Comparison of ENCODE assay signal across 23 mouse cellular contexts in genomic region chr6:82707241-82707640, GRCm38 (mm10). TPM values are rescaled to one million over a fixed set of nuclear protein-coding genes. Genes with fewer than 3 reads are reported as not detected.
DNase-seq lines count a peak whose midpoint lies in the region; ATAC-seq and TF ChIP-seq lines count a peak whose summit lies in the region.
"Had no signal": no experiment of that assay in that cellular context is flagged by ENCODE, and none has a peak within 500 bp of the region (broad histone marks: within the 10 kb centered on the region; RNA-seq: fewer than 3 reads in every experiment).

No protein-coding gene starts in this region.

- no peaks in the 10 kb centered on the region for H3K4me1 ChIP-seq in hindbrain, postnatal 0 days (ENCODE audit: insufficient read depth, low read length)
- 0 out of 2 replicates have a peak, but pooled peaks cover 2% of the 10 kb centered on the region for H3K4me1 ChIP-seq in hindbrain, embryonic 13.5 days (replicated peaks)
- peaks cover 3% of the 10 kb centered on the region for H3K4me1 ChIP-seq in midbrain, embryonic 10.5 days
- H3K4me1 ChIP-seq in midbrain, postnatal 0 days (ENCODE audit: insufficient read depth, low read length) = no peaks in the 10 kb centered on the region
- H3K4me1 ChIP-seq: embryonic facial prominence, embryonic 10.5 days; embryonic facial prominence, embryonic 12.5 days; forebrain, embryonic 13.5 days; forebrain, embryonic 15.5 days had no signal

- 77% methylated on average over 10 of the region's 10 CpGs for WGBS in hindbrain, postnatal 0 days
- 91% methylated on average over 10 of the region's 10 CpGs for WGBS in hindbrain, embryonic 13.5 days
- 92% methylated on average over 10 of the region's 10 CpGs for WGBS in midbrain, embryonic 10.5 days
- 89% methylated on average over 10 of the region's 10 CpGs for WGBS in midbrain, postnatal 0 days

- no peaks in the 10 kb centered on the region for H3K27me3 ChIP-seq in hindbrain, postnatal 0 days (ENCODE audit: insufficient read depth, low read length)
- H3K27me3 ChIP-seq in hindbrain, embryonic 13.5 days = no peaks in the 10 kb centered on the region
- H3K27me3 ChIP-seq in midbrain, embryonic 10.5 days (ENCODE audit: low read depth, poor library complexity, severe bottlenecking) = 0 out of 2 replicates have a peak, but pooled peaks cover 6% of the 10 kb centered on the region
- H3K27me3 ChIP-seq in midbrain, postnatal 0 days (ENCODE audit: insufficient read depth, low read length) = no peaks in the 10 kb centered on the region
- H3K27me3 ChIP-seq: CH12.LX; embryonic facial prominence, embryonic 12.5 days; forebrain, embryonic 13.5 days; forebrain, embryonic 15.5 days; Patski had no signal

- no peak overlapping the region for H3K4me3 ChIP-seq in hindbrain, postnatal 0 days (ENCODE audit: low read length)
- no peak overlapping the region for H3K4me3 ChIP-seq in hindbrain, embryonic 13.5 days
- H3K4me3 ChIP-seq in midbrain, embryonic 10.5 days = no peak overlapping the region
- H3K4me3 ChIP-seq in midbrain, postnatal 0 days (ENCODE audit: low read depth, low read length) = no peak overlapping the region
- H3K4me3 ChIP-seq: embryonic facial prominence, embryonic 10.5 days; embryonic facial prominence, embryonic 12.5 days; forebrain, embryonic 13.5 days; forebrain, embryonic 15.5 days had no signal

- H3K27ac ChIP-seq in hindbrain, postnatal 0 days = no peak overlapping the region
- H3K27ac ChIP-seq in hindbrain, embryonic 13.5 days = no peak overlapping the region
- H3K27ac ChIP-seq in midbrain, embryonic 10.5 days (replicated peaks) = 0 out of 2 replicates have a peak overlapping the region, but pooled peaks have one; percentile 30
- H3K27ac ChIP-seq in midbrain, postnatal 0 days (ENCODE audit: low read depth, low read length) = no peak overlapping the region
- H3K27ac ChIP-seq: embryonic facial prominence, embryonic 10.5 days; embryonic facial prominence, embryonic 12.5 days; forebrain, embryonic 13.5 days; forebrain, embryonic 15.5 days had no signal

- TF ChIP-seq CTCF in hindbrain, postnatal 0 days (IDR thresholded peaks at IDR 0.05; ENCODE audit: low read depth) = no peak
- no peak for TF ChIP-seq CTCF in midbrain, postnatal 0 days (IDR thresholded peaks at IDR 0.05)

- H3K9me3 ChIP-seq in hindbrain, postnatal 0 days (ENCODE audit: low read length) = no peaks in the 10 kb centered on the region
- H3K9me3 ChIP-seq in hindbrain, embryonic 13.5 days = no peaks in the 10 kb centered on the region
- H3K9me3 ChIP-seq in midbrain, embryonic 10.5 days (replicated peaks) = no peaks in the 10 kb centered on the region
- H3K9me3 ChIP-seq in midbrain, postnatal 0 days (ENCODE audit: low read length) = no peaks in the 10 kb centered on the region
- H3K9me3 ChIP-seq: embryonic facial prominence, embryonic 10.5 days; embryonic facial prominence, embryonic 12.5 days; forebrain, embryonic 13.5 days; forebrain, embryonic 15.5 days; G1E had no signal

- DNase-seq in cerebellum, postnatal 10 days = peak; percentile 55 to 61
- DNase-seq in cerebellum, postnatal 36 days = no peak
- no peak for DNase-seq in hindbrain, postnatal 0 days (ENCODE audit: low spot score)
- no peak for DNase-seq in midbrain, embryonic 10.5 days (ENCODE audit: low spot score)
- no peak for DNase-seq in midbrain, postnatal 0 days (ENCODE audit: low spot score)
- DNase-seq: adrenal gland, adult 8-10 months; adrenal gland, postnatal 14 days; adrenal gland, postnatal 36 days; B cell, adult 2 months; cerebellum, adult 11-12 months; cerebellum, adult 2 months; cerebellum, adult 9-11 months; forebrain, postnatal 0 days had no signal

- no peak overlapping the region for H3K4me2 ChIP-seq in hindbrain, postnatal 0 days (ENCODE audit: low read depth, low read length)
- no peak overlapping the region for H3K4me2 ChIP-seq in hindbrain, embryonic 13.5 days
- H3K4me2 ChIP-seq in midbrain, postnatal 0 days (ENCODE audit: low read depth, low read length, poor library complexity, severe bottlenecking) = no peak overlapping the region
- H3K4me2 ChIP-seq: embryonic facial prominence, embryonic 12.5 days; forebrain, embryonic 13.5 days; forebrain, embryonic 15.5 days had no signal

- no peak overlapping the region for H3K9ac ChIP-seq in hindbrain, postnatal 0 days (replicated peaks; ENCODE audit: low read length)
- no peak overlapping the region for H3K9ac ChIP-seq in hindbrain, embryonic 13.5 days
- no peak overlapping the region for H3K9ac ChIP-seq in midbrain, postnatal 0 days (replicated peaks; ENCODE audit: low read length, poor library complexity, severe bottlenecking)
- H3K9ac ChIP-seq: embryonic facial prominence, embryonic 12.5 days; forebrain, embryonic 13.5 days; forebrain, embryonic 15.5 days; forebrain, postnatal 0 days had no signal

- ATAC-seq in hindbrain, postnatal 0 days = 0 out of 2 replicates have a peak, but pooled peaks have one; percentile 8
- ATAC-seq in hindbrain, embryonic 13.5 days (ENCODE audit: low FRiP score) = no peak
- ATAC-seq in midbrain, postnatal 0 days (ENCODE audit: low FRiP score) = no peak
- ATAC-seq: activated CD4-positive, CD25-positive, alpha-beta regulatory T cell, adult 4 months; CD4-positive, CD25-positive, alpha-beta regulatory T cell, adult 4 months; forebrain, embryonic 13.5 days; forebrain, embryonic 15.5 days; forebrain, postnatal 0 days; Patski had no signal

- H3K36me3 ChIP-seq in hindbrain, postnatal 0 days (ENCODE audit: insufficient read depth, low read length) = no peaks in the 10 kb centered on the region
- H3K36me3 ChIP-seq in hindbrain, embryonic 13.5 days = no peaks in the 10 kb centered on the region
- H3K36me3 ChIP-seq in midbrain, embryonic 10.5 days = no peaks in the 10 kb centered on the region
- no peaks in the 10 kb centered on the region for H3K36me3 ChIP-seq in midbrain, postnatal 0 days (ENCODE audit: insufficient read depth, low read length)
- H3K36me3 ChIP-seq: embryonic facial prominence, embryonic 10.5 days; embryonic facial prominence, embryonic 12.5 days; forebrain, embryonic 15.5 days; G1E had no signal

RNA-seq across cellular contexts. Expression of gene Pole4, which starts 2.1 kb away (rescaled TPM):
- total RNA-seq in hindbrain, postnatal 0 days (2014; rRNA removed) = 55.7 and 68.4 TPM in 2 replicates
- polyA plus RNA-seq in hindbrain, postnatal 0 days (2015; fragmentation: Nextera tagmentation; extraction: Ambion mirVana) = 136 and 142 TPM in 2 replicates
- 103 and 104 TPM in 2 replicates for polyA plus RNA-seq in hindbrain, embryonic 13.5 days (2015; fragmentation: Nextera tagmentation; extraction: Ambion mirVana)
- 93.1 and 96.4 TPM in 2 replicates for polyA plus RNA-seq in midbrain, embryonic 10.5 days (2016; fragmentation: Nextera tagmentation; extraction: Ambion mirVana)
- total RNA-seq in midbrain, postnatal 0 days (2014; rRNA removed) = 68.2 and 90.0 TPM in 2 replicates
- 134 and 145 TPM in 2 replicates for polyA plus RNA-seq in midbrain, postnatal 0 days (2015; fragmentation: Nextera tagmentation; extraction: Ambion mirVana)

Comparison
In these comparisons a context has a peak if more than half of its experiments do, and no peak if none do; other contexts are left out.
1. DNase-seq: peak in cerebellum, postnatal 10 days (2 of 2); none in cerebellum, postnatal 36 days (0 of 2), hindbrain, postnatal 0 days (single experiment), midbrain, embryonic 10.5 days (single experiment) and midbrain, postnatal 0 days (single experiment).